Mouse (Mus musculus) C2C12 (cell line): ENCODE results near the gene Zfp446. TPM values are rescaled to one million over a fixed set of nuclear protein-coding genes. Genes with fewer than 3 reads are reported as not detected.
A peak's percentile ranks its signal among the peaks of the same experiment; 100 is the strongest.

ENCODE experiments used
- H3K27me3 ChIP-seq: one replicate; pipeline ENCODE4 v1.6.1; 2011; ENCODE audit not compliant: control insufficient read depth, insufficient read depth, insufficient read length
- H3K36me3 ChIP-seq: one replicate; pipeline ENCODE4 v1.6.1; 2011; ENCODE audit not compliant: control insufficient read depth, insufficient read depth
- H3K4me3 ChIP-seq: one replicate; pipeline ENCODE4 v1.5.1; 2011; ENCODE audit warnings: mild to moderate bottlenecking, control low read depth; ENCODE audit not compliant: poor library complexity, insufficient read depth, severe bottlenecking
- H3K79me2 ChIP-seq: one replicate; pipeline ENCODE4 v1.6.1; 2011; ENCODE audit not compliant: control insufficient read depth, insufficient read depth
- H3K79me3 ChIP-seq: one replicate; pipeline ENCODE4 v1.6.1; 2011; ENCODE audit warnings: low read depth, control low read depth
- H3ac ChIP-seq: one replicate; pipeline ENCODE3; 2011; ENCODE audit warnings: low read depth; ENCODE audit not compliant: control insufficient read depth, insufficient read length
- CEBPB ChIP-seq: IDR thresholded peaks from one replicate; pipeline ENCODE4 v1.6.1; 2011; ENCODE audit warnings: low read depth, mild to moderate bottlenecking, control low read depth, moderate library complexity
- CTCF ChIP-seq: IDR thresholded peaks from one replicate; pipeline ENCODE4 v1.5.1; 2011; ENCODE audit not compliant: control insufficient read depth, insufficient read depth, insufficient read length
- FOSL1 ChIP-seq: IDR thresholded peaks from one replicate; pipeline ENCODE4 v1.8.0; 2011; ENCODE audit warnings: mild to moderate bottlenecking, low read length; ENCODE audit not compliant: poor library complexity, insufficient read depth, severe bottlenecking
- MAX ChIP-seq: IDR thresholded peaks from one replicate; pipeline ENCODE4 v1.6.1; 2011; ENCODE audit warnings: mild to moderate bottlenecking, control low read depth
- MYOD1 ChIP-seq: IDR thresholded peaks from one replicate; pipeline ENCODE4 v1.6.1; 2011; ENCODE audit warnings: low read depth; ENCODE audit not compliant: control insufficient read depth, insufficient read length
- MYOG ChIP-seq: IDR thresholded peaks from one replicate; pipeline ENCODE4 v1.6.1; 2011; ENCODE audit not compliant: control insufficient read depth, insufficient read length; ENCODE audit errors: extremely low read depth
- USF1 ChIP-seq: IDR thresholded peaks from one replicate; pipeline ENCODE4 v1.6.1; 2011; ENCODE audit warnings: low read depth, mild to moderate bottlenecking, control low read depth, moderate library complexity
- polyA plus RNA-seq: library from polyadenylated mRNA; unstranded; fragments of >200 nt; fragmentation: generic; extraction: Trizol; gene quantifications from one replicate; pipeline ENCODE4 v1.2.1, GENCODE M21; 2012; ENCODE audit warnings: missing spikeins

Gene Zfp446
- polyA plus RNA-seq, 1 experiment: 1.7 TPM

DNA sequence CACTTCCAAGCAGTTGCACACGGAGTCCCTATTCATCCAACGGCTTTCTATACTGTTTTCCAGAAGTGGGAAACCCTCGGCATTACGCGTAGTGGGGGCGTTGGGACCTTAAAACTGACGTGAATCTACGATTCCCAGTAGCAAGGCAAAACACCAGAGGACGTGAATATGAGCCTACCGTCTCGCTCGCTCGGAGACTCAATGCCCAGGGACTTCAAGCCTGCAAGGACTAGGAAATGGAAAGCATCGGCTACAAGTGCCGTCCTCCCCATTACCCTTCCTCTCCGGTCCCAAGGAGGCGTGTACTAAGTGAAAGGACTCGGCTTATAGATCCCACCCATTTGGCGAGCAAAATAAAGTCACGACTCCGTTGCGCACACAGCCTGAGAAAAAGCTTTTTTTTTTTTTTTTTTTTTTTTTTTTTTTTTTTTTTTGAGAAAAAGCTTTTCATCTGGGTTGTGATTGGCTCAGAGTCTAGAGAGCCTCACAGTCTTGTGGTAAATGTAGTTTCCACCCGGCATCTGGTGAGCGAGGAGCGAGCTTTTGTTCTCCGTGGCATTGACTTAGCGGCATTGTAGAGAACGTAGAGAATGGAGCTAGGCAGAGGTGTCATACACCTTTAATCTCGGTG, 16.0 kb upstream of the Zfp446 start:
- Histone ChIP-seq H3K79me2 (peaks cover 7% of the 10 kb centered on the region), H3K36me3 (no peaks in the 10 kb centered on the region), H3ac (peak overlapping the region; percentile 34), H3K4me3 (peak overlapping the region; percentile 33), H3K79me3 (peaks cover 2% of the 10 kb centered on the region), H3K27me3 (no peaks in the 10 kb centered on the region)
- TF ChIP-seq FOSL1: no peak
- TF ChIP-seq USF1: no peak
- TF ChIP-seq MYOD1: no peak
- TF ChIP-seq MAX: no peak
- TF ChIP-seq CTCF: no peak
- TF ChIP-seq CEBPB: no peak
- TF ChIP-seq MYOG: no peak

DNA sequence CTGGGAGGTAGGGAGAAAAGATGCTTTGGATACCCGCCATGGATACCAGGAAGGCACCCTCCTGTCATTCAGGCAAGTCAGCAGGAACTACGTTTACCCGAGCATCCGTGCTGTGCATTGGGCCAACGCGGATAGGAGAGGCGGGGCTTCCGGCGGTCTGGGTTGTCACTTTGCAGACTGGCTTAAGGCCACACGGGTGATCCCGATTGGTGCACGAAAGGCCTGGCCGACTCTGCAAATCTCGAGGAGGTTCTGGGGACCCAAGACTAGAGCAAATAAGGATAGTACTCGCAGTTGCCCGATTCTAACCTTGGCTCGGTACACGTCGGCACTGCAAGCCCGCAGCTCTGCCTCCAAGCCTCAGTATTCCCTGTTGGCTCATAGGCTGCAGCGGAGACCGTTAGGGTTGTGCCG, 12.0 kb upstream of the Zfp446 start, which contains the start of gene Zfp324:
Gene Zfp324, plus strand, starts transcription at position 161 of the 414 bp plus-strand sequence.
- Histone ChIP-seq H3K4me3 (peak within 1 kb of the TSS; percentile 60), H3K36me3 (peaks cover 4% of the 10 kb centered on the region), H3ac (peak within 1 kb of the TSS; percentile 83), H3K79me2 (peaks cover 24% of the 10 kb centered on the region), H3K79me3 (peaks cover 9% of the 10 kb centered on the region), H3K27me3 (no peaks in the 10 kb centered on the region)
- TF ChIP-seq USF1 (no peak), CEBPB (no peak), MAX (no peak), CTCF (no peak), MYOG (no peak), FOSL1 (no peak), MYOD1 (no peak)

DNA sequence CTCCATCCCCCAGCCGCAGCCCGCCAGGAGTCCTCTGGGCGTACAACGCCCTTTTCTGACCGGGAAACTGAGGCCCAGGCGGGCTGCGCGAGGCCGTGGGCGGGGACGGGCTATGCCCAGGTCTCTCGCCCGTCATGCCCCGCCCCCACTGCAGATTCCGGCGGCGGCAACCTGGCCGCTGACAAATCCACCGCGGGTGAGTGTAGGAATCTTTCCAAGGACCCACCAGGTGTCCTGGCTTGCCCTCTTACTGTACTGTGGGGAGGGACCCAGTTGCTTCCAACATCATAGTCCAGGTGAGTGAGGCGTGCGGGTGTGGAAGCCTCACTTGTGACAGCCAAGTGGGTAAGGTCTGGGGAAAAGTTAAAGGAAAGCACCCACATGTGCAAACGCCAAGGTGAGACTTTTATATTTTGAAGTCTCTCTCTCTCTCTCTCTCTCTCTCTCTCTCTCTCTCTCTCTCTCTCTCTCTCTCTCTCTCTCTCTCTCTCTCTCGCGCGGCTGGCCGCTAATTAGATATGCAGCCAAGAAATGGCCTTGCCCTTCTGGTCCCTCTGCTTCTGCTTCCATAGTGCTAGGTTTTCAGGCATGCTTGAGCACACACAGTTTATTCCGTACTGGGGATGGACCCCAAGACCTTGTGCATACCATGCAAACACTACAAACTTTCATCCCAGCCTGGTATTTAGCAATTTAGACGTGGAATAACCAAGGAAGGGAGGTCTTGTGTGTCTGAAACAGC, 11.4 kb upstream of the Zfp446 start:
- H3K4me3 ChIP-seq: peak overlapping the region; percentile 60
- H3K79me2 ChIP-seq: peaks cover 24% of the 10 kb centered on the region
- peaks cover 9% of the 10 kb centered on the region for H3K79me3 ChIP-seq
- no peaks in the 10 kb centered on the region for H3K27me3 ChIP-seq
- H3K36me3 ChIP-seq: peaks cover 7% of the 10 kb centered on the region
- H3ac ChIP-seq: peak overlapping the region; percentile 83
- TF ChIP-seq MYOG (no peak), MYOD1 (no peak), MAX (no peak), CTCF (no peak), USF1 (no peak), CEBPB (no peak), FOSL1 (no peak)

DNA sequence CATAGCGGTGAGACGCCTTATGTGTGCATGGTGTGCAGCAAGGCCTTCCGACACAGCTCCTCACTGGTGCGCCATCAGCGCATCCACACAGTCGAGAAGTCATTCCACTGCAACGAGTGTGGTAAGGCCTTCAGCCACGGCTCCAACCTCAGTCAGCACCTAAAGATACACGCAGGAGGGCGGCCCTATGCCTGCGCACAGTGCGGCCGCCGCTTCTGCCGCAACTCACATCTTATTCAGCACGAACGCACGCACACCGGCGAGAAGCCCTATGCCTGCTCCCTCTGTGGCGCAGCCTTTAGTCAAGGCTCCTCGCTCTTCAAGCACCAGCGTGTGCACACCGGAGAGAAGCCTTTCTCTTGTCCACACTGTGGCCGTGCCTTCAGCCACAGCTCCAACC, 6.7 kb upstream of the Zfp446 start:
- no peak overlapping the region for H3K4me3 ChIP-seq

DNA sequence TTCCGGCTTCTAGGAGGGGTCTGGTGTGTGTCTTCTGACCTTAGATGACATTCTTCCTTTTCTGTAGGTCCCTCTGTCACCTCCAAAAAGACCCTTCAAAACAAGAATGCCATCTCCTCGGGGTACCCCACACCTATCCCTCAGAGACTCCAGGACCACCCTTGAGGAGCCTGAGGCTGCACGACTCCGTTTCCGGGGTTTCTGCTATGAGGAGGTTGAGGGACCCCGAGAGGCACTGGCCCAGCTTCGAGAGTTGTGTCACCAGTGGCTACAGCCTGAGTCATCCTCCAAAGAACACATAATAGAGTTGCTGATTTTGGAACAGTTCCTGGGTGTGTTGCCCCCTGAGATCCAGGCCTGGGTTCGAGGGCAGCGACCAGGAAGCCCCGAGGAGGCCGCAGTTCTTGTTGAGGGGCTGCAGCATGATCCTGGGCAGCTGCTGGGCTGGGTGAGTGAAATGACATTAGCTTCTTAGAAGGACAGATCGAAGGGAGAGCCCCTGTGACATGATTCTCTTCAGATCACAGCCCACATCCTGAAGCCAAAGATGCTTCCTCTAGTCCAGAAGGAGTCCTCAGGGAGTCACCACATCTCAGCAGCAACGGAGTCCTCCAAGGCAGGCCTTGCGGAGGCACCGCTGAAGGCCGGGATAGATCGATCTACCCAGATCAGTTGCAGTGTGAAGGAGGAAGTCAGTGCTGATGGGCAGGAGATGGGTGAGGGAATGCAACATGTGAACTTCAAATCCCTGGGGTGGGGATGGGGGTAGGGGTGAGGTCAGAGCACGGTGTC, 1.5 kb downstream of the Zfp446 start:
- Histone ChIP-seq H3K4me3 (no peak overlapping the region), H3K27me3 (no peaks in the 10 kb centered on the region), H3K79me2 (no peaks in the 10 kb centered on the region), H3K36me3 (no peaks in the 10 kb centered on the region), H3K79me3 (no peaks in the 10 kb centered on the region), H3ac (no peak overlapping the region)
- TF ChIP-seq MAX (no peak), USF1 (no peak), MYOD1 (no peak), CTCF (no peak), MYOG (no peak), CEBPB (no peak), FOSL1 (no peak)

More for the DNA sequence above, 6.7 kb upstream of the Zfp446 start:
- no peak overlapping the region for H3ac ChIP-seq
- peaks cover 10% of the 10 kb centered on the region for H3K36me3 ChIP-seq
- no peaks in the 10 kb centered on the region for H3K27me3 ChIP-seq
- no peak for TF ChIP-seq MYOD1
- no peak for TF ChIP-seq CTCF
- no peak for TF ChIP-seq MAX
- TF ChIP-seq CEBPB: no peak
- TF ChIP-seq MYOG: no peak
- no peak for TF ChIP-seq FOSL1
- no peak for TF ChIP-seq USF1
- peaks cover 24% of the 10 kb centered on the region for H3K79me2 ChIP-seq
- peaks cover 9% of the 10 kb centered on the region for H3K79me3 ChIP-seq
